Mouse (Mus musculus) embryonic facial prominence, embryonic 12.5 days (tissue): ENCODE results near the gene Gm5269. TPM values are rescaled to one million over a fixed set of nuclear protein-coding genes. Genes with fewer than 3 reads are reported as not detected.
A peak's percentile ranks its signal among the peaks of the same experiment; 100 is the strongest.

ENCODE experiments used
- ATAC-seq: fragments of 200-750 bp; cut with Nextera tagmentation; 2 replicates; pipeline ENCODE4 v1.8.0; 2017; ENCODE audit not compliant: insufficient number of reproducible peaks, insufficient read depth, low FRiP score, low TSS enrichment
- H3K27ac ChIP-seq: fragments of 300-500 bp; sonication (generic); 2 replicates; pipeline ENCODE4 v1.5.1; 2016; ENCODE audit warnings: mild to moderate bottlenecking
- H3K27me3 ChIP-seq: fragments of 300-500 bp; sonication (generic); 2 replicates; pipeline ENCODE4 v1.6.1; 2016; ENCODE audit warnings: mild to moderate bottlenecking, moderate library complexity
- H3K36me3 ChIP-seq: fragments of 300-500 bp; sonication (generic); 2 replicates; pipeline ENCODE4 v1.6.1; 2016; ENCODE audit warnings: mild to moderate bottlenecking
- H3K4me1 ChIP-seq: fragments of 300-500 bp; sonication (generic); 2 replicates; pipeline ENCODE4 v1.6.1; 2016
- H3K4me2 ChIP-seq: fragments of 300-500 bp; sonication (generic); replicated peaks from 2 replicates; pipeline ENCODE4 v1.6.1; 2016; ENCODE audit warnings: mild to moderate bottlenecking, moderate library complexity
- H3K4me3 ChIP-seq: fragments of 300-500 bp; sonication (generic); 2 replicates; pipeline ENCODE4 v1.5.1; 2016; ENCODE audit warnings: mild to moderate bottlenecking
- H3K9ac ChIP-seq: fragments of 300-500 bp; sonication (generic); 2 replicates; pipeline ENCODE4 v1.6.1; 2016; ENCODE audit warnings: mild to moderate bottlenecking, moderate library complexity
- H3K9me3 ChIP-seq: fragments of 300-500 bp; sonication (generic); 2 replicates; pipeline ENCODE4 v1.6.1; 2016; ENCODE audit warnings: mild to moderate bottlenecking, moderate library complexity
- WGBS: fragments of 180-500 bp; shearing (Covaris S2); methylation state at CpG from one replicate; pipeline ENCODE4 v1.1.7; 2016; 5-methylcytosine and 5-hydroxymethylcytosine counted together
- polyA plus RNA-seq: library from polyadenylated mRNA; unstranded; fragments of >200 nt; fragmentation: Nextera tagmentation; extraction: Ambion mirVana; gene quantifications from 2 replicates; pipeline ENCODE4 v1.2.1, GENCODE M21; 2016

Gene Gm5269
- polyA plus RNA-seq, 1 experiment from 2014 or later, result not detected

DNA sequence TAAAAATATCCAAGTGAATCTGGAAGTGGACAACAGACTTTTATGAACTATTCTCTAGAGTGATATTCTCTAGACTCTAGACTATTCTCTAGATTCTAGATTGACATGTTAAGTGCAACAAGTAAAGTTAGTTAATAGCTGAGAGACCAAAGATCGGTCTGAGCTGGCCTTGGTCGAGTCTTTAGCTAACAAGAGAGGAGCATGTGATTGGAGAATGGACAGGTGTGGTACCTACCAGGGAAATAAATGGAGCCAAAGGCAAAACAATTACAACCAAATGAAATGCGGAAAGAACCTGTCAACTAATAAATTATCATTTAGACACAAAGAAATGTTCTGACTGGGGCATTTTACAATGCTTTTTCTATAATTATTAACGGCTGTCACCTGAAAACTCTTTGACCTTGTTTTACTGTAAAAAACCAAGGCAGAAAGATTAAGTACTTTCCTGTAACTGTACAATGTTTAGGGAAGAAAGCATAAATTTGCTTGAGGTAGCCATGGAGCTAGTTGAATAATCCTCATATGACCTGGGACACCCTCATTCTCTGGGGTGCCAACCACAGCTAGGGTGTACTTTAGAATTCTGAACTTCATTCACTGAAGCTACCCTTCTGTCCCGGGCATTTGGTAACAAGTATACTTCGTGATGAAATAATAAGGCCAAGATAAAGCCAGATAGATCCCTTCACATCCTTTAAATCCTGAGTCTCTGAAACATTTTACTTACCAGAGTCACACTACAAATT, 13.4 kb downstream of the Gm5269 start:
- Histone ChIP-seq H3K4me3 (no peak overlapping the region), H3K9ac (no peak overlapping the region), H3K4me1 (no peaks in the 10 kb centered on the region), H3K36me3 (no peaks in the 10 kb centered on the region), H3K9me3 (no peaks in the 10 kb centered on the region), H3K4me2 (no peak overlapping the region), H3K27me3 (no peaks in the 10 kb centered on the region), H3K27ac (no peak overlapping the region)
- ATAC-seq, result no peak
- WGBS, result 88% methylated on average over 6 of the region's 6 CpGs

- H3K9ac ChIP-seq, result no peak overlapping the region
- ATAC-seq, result no peak
- no peaks in the 10 kb centered on the region for H3K36me3 ChIP-seq
- H3K27ac ChIP-seq, result no peak overlapping the region
- no peak overlapping the region for H3K4me2 ChIP-seq
- H3K9me3 ChIP-seq, result no peaks in the 10 kb centered on the region
- 73% methylated on average over 2 of the region's 2 CpGs for WGBS
- H3K4me3 ChIP-seq, result no peak overlapping the region
- H3K27me3 ChIP-seq, result no peaks in the 10 kb centered on the region
- H3K4me1 ChIP-seq, result no peaks in the 10 kb centered on the region
Measured at GRCm38 (mm10) chr1:45875640-45876039, 14.4 kb downstream of the Gm5269 start.

GRCm38 (mm10) chr1:45873250-45873649, 16.8 kb downstream of the Gm5269 start:
- Histone ChIP-seq H3K4me1 (no peaks in the 10 kb centered on the region), H3K4me2 (no peak overlapping the region), H3K36me3 (no peaks in the 10 kb centered on the region), H3K27ac (no peak overlapping the region), H3K4me3 (no peak overlapping the region), H3K9me3 (no peaks in the 10 kb centered on the region), H3K9ac (no peak overlapping the region), H3K27me3 (no peaks in the 10 kb centered on the region)
- 88% methylated on average over 2 of the region's 2 CpGs for WGBS
- no peak for ATAC-seq

DNA sequence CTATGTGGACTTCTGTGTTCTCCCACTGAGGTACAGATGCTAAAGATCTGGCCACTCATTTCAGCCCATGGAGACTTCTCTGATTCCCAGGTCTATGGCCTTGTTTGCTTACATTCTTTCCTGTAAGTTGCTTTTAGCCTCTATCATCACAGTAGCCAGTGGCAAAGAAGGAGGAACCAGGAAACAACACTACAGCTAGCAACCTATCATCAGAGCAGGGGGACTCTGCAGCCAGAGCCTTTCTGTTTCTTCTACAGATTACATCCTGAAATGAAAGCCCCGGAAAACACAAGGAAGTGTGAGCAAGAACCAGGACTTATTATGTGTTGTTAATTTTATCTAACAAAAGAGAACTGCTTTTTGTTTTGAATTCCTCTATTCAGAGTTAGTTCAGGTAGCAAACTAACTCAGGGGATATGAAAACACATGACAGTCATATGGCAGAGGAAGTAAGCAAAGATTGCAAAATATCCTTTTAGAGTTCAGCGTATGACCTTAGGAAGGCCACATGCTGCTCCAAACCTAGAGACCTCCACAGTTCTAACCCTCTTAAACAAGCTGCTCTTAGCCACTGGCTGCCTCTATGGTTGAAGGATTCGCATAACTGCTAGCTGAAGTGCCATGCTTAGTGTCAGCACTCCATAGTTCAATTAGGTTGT, 21.5 kb downstream of the Gm5269 start:
- ATAC-seq, result no peak
- Histone ChIP-seq H3K4me1 (peaks cover 17% of the 10 kb centered on the region), H3K9ac (no peak overlapping the region), H3K27ac (no peak overlapping the region), H3K36me3 (no peaks in the 10 kb centered on the region), H3K4me2 (no peak overlapping the region), H3K4me3 (no peak overlapping the region), H3K9me3 (no peaks in the 10 kb centered on the region), H3K27me3 (no peaks in the 10 kb centered on the region)
- 80% methylated on average over 3 of the region's 3 CpGs for WGBS

GRCm38 (mm10) chr1:45868050-45868449, 22.0 kb downstream of the Gm5269 start:
- ATAC-seq, result no peak
- Histone ChIP-seq H3K27me3 (no peaks in the 10 kb centered on the region), H3K4me1 (peaks cover 17% of the 10 kb centered on the region), H3K4me3 (no peak overlapping the region), H3K9ac (no peak overlapping the region), H3K4me2 (no peak overlapping the region), H3K27ac (no peak overlapping the region), H3K36me3 (no peaks in the 10 kb centered on the region), H3K9me3 (no peaks in the 10 kb centered on the region)
- WGBS, result 76% methylated on average over 1 of the region's 1 CpGs

- H3K27ac ChIP-seq, result no peak overlapping the region; the same call in 1 of the 2 replicates
- no peak overlapping the region for H3K4me2 ChIP-seq
- peaks cover 18% of the 10 kb centered on the region for H3K4me1 ChIP-seq
- no peak for ATAC-seq
- no peak overlapping the region for H3K4me3 ChIP-seq
- WGBS, result 32% methylated on average over 3 of the region's 3 CpGs
- no peaks in the 10 kb centered on the region for H3K36me3 ChIP-seq
- H3K27me3 ChIP-seq, result no peaks in the 10 kb centered on the region
- H3K9ac ChIP-seq, result no peak overlapping the region
- no peaks in the 10 kb centered on the region for H3K9me3 ChIP-seq
Measured at GRCm38 (mm10) chr1:45866288-45867018, 23.6 kb downstream of the Gm5269 start.

DNA sequence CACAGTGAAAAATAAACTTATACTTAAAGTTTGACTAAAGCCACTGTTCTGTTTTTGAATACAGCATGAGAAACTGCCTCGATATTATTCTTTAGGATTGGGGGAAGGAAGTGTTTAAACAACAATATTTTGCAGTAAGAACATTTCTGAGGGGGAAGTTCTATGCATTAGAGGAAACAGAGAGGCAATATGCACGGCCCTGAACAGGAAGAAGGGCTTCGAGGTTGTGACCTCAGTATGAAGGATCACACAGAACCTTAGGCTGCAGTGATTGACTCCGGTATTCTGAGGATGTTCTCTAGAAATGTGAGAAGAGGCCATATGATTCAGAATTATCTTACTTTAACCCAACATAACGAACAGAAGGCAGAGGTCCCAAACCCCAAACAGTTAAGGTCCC, 24.3 kb downstream of the Gm5269 start:
- Histone ChIP-seq H3K4me3 (no peak overlapping the region), H3K36me3 (no peaks in the 10 kb centered on the region), H3K9ac (no peak overlapping the region), H3K9me3 (no peaks in the 10 kb centered on the region), H3K4me2 (no peak overlapping the region), H3K27ac (no peak overlapping the region; the same call in 1 of the 2 replicates), H3K27me3 (no peaks in the 10 kb centered on the region), H3K4me1 (peaks cover 19% of the 10 kb centered on the region)
- WGBS, result 32% methylated on average over 5 of the region's 5 CpGs
- ATAC-seq, result no peak

GRCm38 (mm10) chr1:45865316-45865715, 24.8 kb downstream of the Gm5269 start:
- H3K9me3 ChIP-seq, result no peaks in the 10 kb centered on the region
- peaks cover 21% of the 10 kb centered on the region for H3K4me1 ChIP-seq
- H3K4me3 ChIP-seq, result no peak overlapping the region
- no peak for ATAC-seq
- WGBS, result 42% methylated on average over 1 of the region's 1 CpGs
- H3K4me2 ChIP-seq, result no peak overlapping the region
- no peaks in the 10 kb centered on the region for H3K36me3 ChIP-seq
- no peak overlapping the region for H3K9ac ChIP-seq
- H3K27me3 ChIP-seq, result no peaks in the 10 kb centered on the region
- peak overlapping the region; percentile 65; the same call in 1 of the 2 replicates for H3K27ac ChIP-seq

DNA sequence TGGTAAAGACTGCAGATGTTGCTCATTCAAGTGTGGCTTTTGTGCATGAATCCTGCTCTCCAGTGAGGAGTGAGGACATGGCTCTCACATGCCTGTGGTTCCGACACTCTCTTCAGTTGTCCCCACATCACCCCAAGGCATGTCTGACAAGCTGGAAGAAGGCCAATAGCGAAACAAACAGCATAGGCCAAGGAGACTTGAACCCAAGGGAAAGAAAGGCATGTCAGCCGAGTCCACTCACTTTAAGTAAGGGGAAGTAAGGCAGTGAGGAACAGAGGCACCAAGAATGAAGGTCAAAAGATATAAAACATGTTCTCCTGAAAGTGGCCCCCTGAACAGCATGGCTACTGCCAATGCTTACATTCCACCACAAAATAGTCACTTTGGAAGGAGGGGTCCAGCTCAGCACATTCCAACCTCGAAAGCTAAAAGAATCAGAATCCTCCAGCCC, 25.5 kb downstream of the Gm5269 start:
- no peak overlapping the region for H3K9ac ChIP-seq
- H3K36me3 ChIP-seq, result no peaks in the 10 kb centered on the region
- no peak overlapping the region for H3K4me3 ChIP-seq
- H3K27me3 ChIP-seq, result no peaks in the 10 kb centered on the region
- no peak overlapping the region for H3K4me2 ChIP-seq
- peak overlapping the region; percentile 67 for H3K27ac ChIP-seq
- 34% methylated on average over 4 of the region's 4 CpGs for WGBS
- H3K4me1 ChIP-seq, result peaks cover 27% of the 10 kb centered on the region
- no peaks in the 10 kb centered on the region for H3K9me3 ChIP-seq
- ATAC-seq, result no peak

DNA sequence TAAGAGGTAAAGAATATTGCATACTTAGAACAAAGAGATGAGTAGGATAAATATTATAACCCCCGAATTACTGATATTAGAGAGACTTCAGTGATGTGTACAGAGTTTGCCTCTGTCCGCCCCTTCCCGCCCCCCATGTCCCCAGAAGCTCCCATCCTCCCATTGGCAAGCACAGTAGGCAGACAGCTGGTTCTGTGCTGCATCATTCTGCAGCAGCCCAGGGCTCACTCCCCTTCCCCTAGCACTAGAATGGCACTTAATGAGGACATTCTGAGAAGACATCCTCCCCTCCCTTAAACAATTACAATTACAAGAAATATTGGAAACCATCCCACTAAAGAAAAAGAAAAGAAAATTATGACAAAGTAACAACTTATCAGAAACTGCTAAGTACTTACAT, 26.4 kb downstream of the Gm5269 start:
- no peaks in the 10 kb centered on the region for H3K36me3 ChIP-seq
- H3K4me2 ChIP-seq, result no peak overlapping the region
- no peak overlapping the region for H3K9ac ChIP-seq
- WGBS, result 91% methylated on average over 3 of the region's 3 CpGs
- no peak overlapping the region for H3K4me3 ChIP-seq
- no peak overlapping the region for H3K27ac ChIP-seq
- no peaks in the 10 kb centered on the region for H3K27me3 ChIP-seq
- H3K9me3 ChIP-seq, result no peaks in the 10 kb centered on the region
- H3K4me1 ChIP-seq, result peaks cover 29% of the 10 kb centered on the region
- no peak for ATAC-seq

GRCm38 (mm10) chr1:45861162-45861561, 28.9 kb downstream of the Gm5269 start:
- no peak for ATAC-seq
- no peaks in the 10 kb centered on the region for H3K9me3 ChIP-seq
- H3K4me1 ChIP-seq, result peaks cover 28% of the 10 kb centered on the region
- no peak overlapping the region for H3K4me2 ChIP-seq
- no peaks in the 10 kb centered on the region for H3K36me3 ChIP-seq
- H3K27me3 ChIP-seq, result no peaks in the 10 kb centered on the region
- no peak overlapping the region for H3K9ac ChIP-seq
- no peak overlapping the region for H3K4me3 ChIP-seq
- H3K27ac ChIP-seq, result no peak overlapping the region

DNA sequence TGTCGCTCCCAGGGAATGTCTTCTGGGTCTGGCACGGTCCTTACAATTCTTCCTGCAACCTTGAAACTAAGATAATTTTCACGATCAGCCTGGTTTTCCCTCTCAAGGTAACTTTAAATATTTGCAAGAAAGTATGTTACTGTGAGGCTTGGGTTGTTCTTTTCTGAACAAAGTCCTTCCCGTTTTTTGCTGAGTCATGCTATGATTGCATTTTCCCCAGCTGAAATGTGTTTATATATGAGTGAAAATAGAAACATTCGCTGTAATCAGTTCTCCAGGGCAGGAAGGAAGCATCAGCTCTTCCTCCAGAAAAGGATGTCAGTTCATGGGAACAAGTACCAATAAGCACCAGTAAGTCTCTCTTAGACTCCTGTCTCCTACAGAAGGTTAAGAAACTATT, 29.7 kb downstream of the Gm5269 start:
- Histone ChIP-seq H3K27ac (no peak overlapping the region), H3K9me3 (no peaks in the 10 kb centered on the region), H3K4me1 (peaks cover 21% of the 10 kb centered on the region), H3K4me3 (no peak overlapping the region), H3K4me2 (no peak overlapping the region), H3K9ac (no peak overlapping the region), H3K36me3 (no peaks in the 10 kb centered on the region), H3K27me3 (no peaks in the 10 kb centered on the region)
- ATAC-seq, result no peak
- WGBS, result 42% methylated on average over 5 of the region's 5 CpGs
